Mouse (Mus musculus): ENCODE measurements around the gene Rptor.

Rptor gene

DNA sequence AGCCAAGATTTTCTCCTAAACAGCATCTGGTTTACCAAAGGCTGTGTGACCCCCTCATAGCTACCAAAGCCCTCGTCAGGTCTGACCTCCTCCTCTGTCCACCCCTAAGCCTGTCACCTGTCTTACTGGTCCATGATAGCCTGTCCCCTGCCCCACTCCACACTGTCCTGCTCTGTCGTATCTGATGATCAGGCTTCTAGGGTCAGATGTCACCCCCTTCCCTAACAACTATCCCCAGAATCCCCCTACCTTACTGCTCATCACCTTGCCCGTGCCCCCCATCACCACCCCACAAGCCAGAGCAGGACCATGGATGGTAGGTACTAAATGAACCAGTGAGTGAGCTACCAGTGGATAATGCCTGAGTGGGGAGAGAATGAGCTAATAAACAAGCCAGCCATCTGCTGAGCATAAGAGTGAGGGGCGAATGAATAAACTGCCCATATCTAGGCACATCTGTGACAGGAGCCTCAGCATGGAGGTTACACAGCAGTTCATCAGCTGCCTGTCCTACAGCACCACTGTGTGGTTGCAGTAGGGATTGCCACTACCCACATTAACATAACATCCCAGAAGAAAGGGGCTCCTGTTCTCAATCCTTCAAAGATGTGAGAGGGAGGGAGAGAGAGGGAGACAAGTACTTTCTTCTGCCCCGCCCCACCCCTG lies 302.0 kb downstream of the Rptor start:
- DNase-seq (ENCODE audit: low spot score in 2 of 2), result peak in 1 of 2 experiments; percentile 80

DNA sequence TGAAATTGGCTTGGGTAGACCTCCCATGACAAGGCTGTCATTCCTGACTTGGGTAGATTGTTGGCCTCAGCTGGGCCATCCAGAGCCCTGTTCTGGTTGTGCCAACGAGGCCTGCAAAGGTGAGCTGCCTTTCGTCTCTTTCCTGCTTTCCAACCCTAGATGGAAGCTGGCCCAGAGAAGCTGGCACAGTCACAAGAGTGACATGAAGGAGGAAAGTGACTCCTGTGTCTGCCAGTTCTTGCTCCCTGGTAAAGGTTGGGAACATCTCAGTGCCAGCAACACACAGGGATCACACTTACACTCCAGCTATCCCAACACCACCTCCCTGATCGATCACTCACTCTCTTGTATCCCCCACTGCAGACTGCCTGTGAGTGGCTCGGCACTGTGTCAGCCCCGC lies 303.1 kb downstream of the Rptor start:
- DNase-seq (ENCODE audit: low spot score in 2 of 2), result no peak

DNA sequence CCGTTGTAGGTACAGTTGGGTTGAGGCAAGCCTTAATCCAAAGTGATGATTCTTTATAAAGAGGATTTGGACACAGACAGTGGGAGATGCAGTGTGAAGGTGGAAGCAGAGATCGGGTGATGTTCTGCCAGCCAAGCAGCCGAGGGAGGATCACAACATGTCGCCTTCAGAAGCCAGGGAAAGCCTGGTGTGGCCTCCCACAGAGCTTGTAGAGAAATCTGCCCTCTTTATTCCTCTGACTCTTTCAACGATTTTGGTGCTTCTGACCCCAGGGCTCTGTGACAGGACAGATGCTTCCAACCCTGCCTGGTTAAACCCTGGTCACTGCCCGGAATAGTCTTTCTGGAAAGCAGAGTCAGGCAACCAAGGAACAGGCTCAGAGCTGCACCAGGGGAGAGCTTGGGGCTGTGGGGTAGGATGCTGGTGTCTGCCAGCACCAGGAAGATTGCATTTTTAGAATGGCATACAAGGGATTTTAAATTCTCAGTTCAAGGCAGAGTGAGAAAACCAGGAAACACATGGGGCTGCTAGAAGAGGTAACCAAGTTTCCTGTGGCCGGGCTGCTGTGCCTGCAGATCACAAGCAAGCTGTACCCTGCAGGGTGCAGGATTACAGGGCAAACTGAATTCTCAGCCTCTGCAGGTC lies 304.4 kb downstream of the Rptor start:
- DNase-seq (ENCODE audit: low spot score in 2 of 2), result peak in 1 of 2 experiments; percentile 71

- no peak for DNase-seq (ENCODE audit: low spot score in 2 of 2)
These were observed 305.0 kb downstream of the Rptor start for GRCm38 (mm10) chr11:119907711-119908110.

DNA sequence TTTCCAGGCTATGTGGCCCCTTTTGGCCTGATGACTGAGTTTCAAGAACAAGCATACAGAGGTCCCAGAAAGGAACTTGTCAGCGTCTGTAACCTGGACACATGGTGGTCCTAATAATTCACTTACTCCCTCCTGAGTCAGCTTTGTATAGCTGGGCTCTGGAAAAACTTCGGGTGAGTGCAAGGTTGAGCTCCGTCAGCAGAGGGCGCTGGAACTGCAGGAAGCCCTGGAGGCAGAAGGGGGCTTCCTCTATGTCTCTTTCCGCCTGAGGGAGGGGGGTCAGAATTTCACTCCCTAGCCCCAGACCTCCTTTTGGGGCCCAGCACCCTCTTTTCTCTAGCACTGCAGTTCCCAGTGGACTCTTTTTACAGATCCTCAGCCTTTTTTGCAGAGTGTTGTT lies 306.7 kb downstream of the Rptor start:
- peak in 1 of 2 experiments; percentile 74 for DNase-seq (ENCODE audit: low spot score in 2 of 2)

DNA sequence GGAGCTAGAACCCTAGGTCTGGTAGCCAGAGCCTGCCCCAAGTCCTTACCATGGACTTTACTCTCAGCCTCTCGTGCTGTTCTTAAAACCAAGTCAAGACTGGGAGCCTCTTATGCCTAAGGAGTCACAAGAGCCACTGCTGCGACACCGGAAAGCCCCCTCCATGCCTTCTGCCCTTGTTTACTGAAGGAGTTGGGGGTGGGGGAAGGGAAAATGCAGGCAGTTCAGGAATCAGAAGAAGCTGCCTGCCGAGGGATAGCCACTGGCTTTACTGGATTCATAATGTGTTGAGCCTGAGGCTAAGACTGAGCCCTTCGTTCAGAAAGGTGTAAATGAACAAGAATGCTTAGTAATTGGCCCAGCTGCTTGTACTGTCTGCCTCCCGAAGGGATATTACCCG lies 310.1 kb downstream of the Rptor start:
- DNase-seq (ENCODE audit: low spot score in 2 of 2), result no peak

DNA sequence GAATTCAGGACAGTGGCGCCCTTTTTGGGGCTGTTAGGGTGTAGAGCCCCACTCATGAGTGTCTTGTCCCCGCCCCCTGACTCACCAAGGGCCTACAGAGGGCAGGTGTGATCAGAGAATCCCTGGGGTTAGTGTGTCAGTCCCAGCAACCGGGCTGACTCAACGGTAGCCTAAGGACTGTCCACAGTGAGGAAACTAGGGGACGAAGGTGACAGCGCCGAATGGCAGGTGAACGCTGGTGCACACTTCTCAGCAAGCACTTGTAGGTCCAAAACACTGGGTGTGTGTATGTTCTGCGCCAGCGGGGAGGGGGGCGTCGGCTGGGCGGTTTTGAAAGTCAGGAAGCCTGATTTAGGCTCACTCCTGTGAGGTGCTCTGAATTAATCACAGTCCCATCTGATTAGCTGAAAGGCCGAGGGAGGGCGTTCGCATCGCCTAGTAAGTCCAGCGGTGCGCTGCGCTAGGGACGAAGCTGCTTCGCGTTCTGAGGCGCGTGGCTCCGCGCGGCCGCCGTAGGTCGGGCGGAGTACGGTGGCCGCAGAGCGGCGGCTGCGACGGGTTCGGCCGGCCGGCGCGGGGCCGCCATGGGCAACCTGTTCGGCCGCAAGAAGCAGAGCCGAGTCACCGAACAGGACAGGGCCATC lies 310.7 kb downstream of the Rptor start, which contains the start of gene Chmp6:
Gene Chmp6 (plus strand): TSS at position 151 of the 644 bp plus-strand sequence.
- DNase-seq (ENCODE audit: low spot score in 2 of 2), result peak in 1 of 2 experiments; percentile 91

DNA sequence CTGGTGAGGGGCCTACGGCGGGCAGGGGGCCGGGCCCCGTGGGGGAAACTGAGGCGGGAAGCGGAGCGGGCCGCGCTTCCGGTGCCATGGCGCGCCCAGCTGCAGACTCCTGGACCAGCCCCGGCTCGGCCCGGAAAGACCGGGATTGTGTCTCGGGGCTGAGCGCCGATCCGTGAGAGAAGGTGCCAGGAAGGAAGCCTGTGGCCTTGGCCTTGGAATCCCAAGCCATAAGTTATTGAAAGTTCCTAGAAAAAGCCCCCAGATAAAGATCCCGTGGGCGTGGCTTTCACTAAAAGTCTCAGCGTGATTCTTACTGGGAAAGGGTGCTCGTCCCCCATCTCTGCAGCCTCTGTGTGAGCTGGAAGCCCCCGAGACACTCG lies 311.2 kb downstream of the Rptor start:
- no peak for DNase-seq (ENCODE audit: low spot score in 2 of 2)

DNA sequence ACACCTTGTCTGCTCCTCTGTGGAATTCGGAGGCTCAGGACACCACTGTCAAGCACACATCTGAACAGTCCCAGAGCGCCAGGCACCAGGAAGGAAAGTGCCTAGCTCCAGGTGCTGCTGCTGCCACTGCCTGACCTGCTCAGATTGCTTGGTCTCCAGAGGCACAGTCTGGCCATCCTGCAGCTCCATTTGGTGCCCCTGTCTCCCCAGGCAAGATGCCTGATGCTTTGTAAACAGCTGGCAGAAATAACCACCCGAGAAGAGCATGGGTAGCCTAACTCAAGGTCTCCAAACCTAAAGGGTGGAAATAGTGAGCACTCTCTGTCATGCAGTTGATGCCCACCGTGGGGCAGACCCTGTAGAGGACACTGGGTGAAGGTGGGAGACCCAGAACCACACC lies 311.7 kb downstream of the Rptor start:
- no peak for DNase-seq (ENCODE audit: low spot score in 2 of 2)

DNA sequence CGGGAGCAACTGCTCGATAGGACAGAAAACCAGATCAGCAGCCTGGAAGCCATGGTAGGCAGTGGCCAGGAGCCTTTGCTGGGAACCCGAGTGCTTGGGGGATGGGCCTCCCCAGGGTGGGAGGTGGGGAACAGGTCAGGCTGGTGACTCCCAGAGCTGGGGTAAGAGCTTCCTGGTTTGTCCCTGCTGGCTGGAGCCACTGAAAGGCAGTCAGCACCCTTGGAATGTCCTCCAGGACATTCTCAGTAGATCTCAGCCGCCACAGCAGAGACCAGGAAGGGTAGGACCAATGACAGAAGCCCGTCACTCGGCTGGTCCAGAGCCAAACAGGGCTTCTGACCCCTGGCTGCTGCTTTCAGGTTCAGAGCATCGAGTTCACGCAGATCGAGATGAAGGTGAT lies 313.0 kb downstream of the Rptor start:
- DNase-seq (ENCODE audit: low spot score in 2 of 2), result no peak

DNA sequence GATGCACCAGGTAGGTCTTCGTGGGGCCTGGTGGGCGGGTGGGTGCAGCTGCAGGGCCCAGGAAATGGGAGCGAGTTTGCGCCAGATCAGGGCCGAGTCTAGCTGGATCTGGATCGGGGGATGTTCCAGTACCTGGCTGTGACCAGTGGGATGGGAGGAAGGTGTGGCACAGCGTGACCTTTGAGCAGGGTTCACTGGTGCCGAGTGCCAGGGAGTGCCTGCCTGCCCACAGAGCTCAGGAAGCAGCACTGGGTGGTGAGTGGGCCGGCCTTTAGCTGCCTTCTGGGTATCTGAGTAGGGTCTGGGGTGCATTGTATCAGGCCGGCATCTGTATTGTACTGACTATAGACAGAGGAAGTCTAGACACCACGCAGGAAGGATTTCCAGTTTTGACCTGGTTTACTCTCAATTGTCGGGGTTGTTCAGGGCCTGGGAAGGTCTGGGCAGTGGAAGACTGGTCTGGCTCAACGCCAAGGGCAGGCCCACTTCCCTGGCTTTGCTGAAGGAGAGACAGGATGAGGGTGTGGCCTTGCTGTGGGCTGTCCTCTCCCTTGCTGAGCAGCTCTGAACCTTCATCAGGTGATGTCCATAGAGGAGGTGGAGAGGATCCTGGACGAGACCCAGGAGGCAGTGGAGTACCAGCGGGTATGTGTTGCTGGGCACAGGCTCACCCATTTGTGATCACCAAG lies 313.5 kb downstream of the Rptor start:
- DNase-seq (ENCODE audit: low spot score in 2 of 2), result no peak

- DNase-seq (ENCODE audit: low spot score in 2 of 2), result no peak
These were observed 314.2 kb downstream of the Rptor start for GRCm38 (mm10) chr11:119916834-119917469.

DNA sequence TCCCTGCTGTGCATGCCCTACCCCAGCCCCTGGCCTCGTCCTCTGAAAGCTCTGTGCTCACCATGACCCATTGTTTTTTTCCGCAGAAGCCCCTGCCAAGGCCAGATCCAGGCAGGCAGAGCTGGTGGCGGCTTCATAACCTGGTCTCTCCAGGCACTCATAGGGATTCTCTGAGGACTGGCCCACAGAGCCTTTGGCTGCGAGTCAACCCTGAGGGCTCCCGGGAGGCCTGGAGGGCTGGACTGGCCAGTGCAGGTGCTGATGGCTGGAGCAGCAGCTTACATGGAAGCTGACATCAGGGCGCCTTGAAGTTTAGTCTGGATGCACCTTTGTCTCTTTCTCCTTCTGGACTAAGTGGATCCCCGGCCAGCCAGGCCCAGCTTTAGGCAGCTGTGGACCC lies 315.8 kb downstream of the Rptor start:
- no peak for DNase-seq (ENCODE audit: low spot score in 2 of 2)

- no peak for DNase-seq (ENCODE audit: low spot score in 2 of 2)
These were observed 316.7 kb downstream of the Rptor start for GRCm38 (mm10) chr11:119919432-119919831.

- peak in 1 of 2 experiments; percentile 84 for DNase-seq (ENCODE audit: low spot score in 2 of 2)
These were observed 317.2 kb downstream of the Rptor start for GRCm38 (mm10) chr11:119919897-119920296.

- DNase-seq (ENCODE audit: low spot score in 2 of 2), result no peak
These were observed 318.0 kb downstream of the Rptor start for GRCm38 (mm10) chr11:119920668-119921067.

DNA sequence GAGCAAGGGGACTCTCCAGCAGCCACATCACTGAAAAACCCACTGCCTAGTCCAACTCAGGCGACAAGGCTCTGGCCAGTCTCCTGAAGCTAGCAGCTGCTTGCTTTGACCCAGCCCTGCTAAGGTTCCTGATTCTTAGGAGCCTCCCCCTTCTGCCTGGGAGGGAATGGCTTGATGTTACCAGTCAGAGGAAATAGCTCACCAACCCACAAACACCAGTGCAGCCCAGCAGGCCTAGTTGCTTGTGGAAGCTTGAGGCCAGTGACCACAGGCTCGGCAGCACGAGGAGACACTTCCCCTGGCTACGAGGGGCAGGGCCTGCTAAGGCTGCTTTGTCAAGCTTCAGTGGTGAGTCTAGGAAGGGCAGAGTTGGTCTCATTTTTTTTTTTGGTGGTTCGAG lies 322.5 kb downstream of the Rptor start:
- no peak for DNase-seq (ENCODE audit: low spot score in 2 of 2)

DNA sequence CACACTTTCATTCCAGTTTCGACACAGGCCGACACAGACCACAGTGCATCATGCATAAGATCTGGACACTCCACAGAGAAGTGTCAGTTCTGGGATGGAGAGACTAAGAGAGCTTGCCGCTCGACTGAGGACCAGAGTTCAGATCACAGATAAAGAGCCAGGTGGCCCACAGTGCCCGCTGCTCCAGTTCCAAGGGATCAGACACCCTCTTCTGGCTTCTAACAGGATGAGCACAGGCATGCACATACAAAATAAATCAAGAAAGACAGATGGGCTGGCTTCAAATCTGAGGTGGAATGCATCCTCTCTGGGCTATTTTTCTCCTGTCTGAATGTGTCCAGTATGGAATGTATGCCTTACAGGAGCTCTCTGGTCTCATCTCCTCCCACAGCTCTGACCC lies 324.1 kb downstream of the Rptor start:
- DNase-seq (ENCODE audit: low spot score in 2 of 2), result no peak

- peak in 1 of 2 experiments; percentile 70 for DNase-seq (ENCODE audit: low spot score in 2 of 2)
These were observed 325.4 kb downstream of the Rptor start for GRCm38 (mm10) chr11:119928023-119928681.

- DNase-seq (ENCODE audit: low spot score in 2 of 2), result no peak
These were observed 327.0 kb downstream of the Rptor start for GRCm38 (mm10) chr11:119929603-119930265.

DNA sequence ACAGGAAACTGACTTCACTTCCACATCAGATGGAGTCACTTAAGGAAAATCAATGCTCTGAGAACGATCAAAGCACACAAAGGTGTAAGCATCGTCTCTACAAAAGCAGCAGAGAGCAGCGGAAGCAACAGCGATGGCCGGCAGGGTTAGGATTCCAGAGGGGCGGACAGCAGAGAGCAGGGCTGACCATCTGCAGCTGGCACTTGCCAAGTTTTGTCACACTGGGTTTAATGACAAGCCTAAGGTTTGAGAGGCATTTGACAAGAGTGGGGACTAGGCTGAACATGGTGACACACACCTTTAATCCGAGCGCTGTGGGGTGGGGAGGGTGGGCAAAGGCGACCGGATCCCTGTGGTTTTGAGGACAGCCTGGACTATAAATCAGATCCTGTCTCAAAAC lies 329.1 kb downstream of the Rptor start:
- no peak for DNase-seq (ENCODE audit: low spot score in 2 of 2)
